Mouse (Mus musculus) CH12.LX (cell line): ENCODE data around the gene Zbtb9. TPM values are rescaled to one million over a fixed set of nuclear protein-coding genes. Genes with fewer than 3 reads are reported as not detected.

Experiments used
- DNase-seq: peaks from one replicate; pipeline ENCODE4 v3.0.0-alpha.2; 2013; ENCODE audit errors: extremely low read depth
- H3K27ac ChIP-seq: 2 replicates; pipeline ENCODE4 v1.5.1; 2012; ENCODE audit warnings: low read depth, mild to moderate bottlenecking, control low read depth, moderate library complexity; ENCODE audit not compliant: insufficient read depth
- H3K27me3 ChIP-seq: replicated peaks from 2 replicates; pipeline ENCODE3; 2012; ENCODE audit warnings: inconsistent platforms
- H3K36me3 ChIP-seq, 2 experiments: replicated peaks in 1 of 2; 2 replicates each; pipeline versions ENCODE3 to v1.6.1; 2012; ENCODE audit warnings: inconsistent platforms in 1 of 2, low read length in 1 of 2, mild to moderate bottlenecking in 1 of 2, mixed read lengths in 1 of 2, moderate library complexity in 1 of 2; ENCODE audit not compliant: control insufficient read depth in 1 of 2, insufficient read depth in 1 of 2
- H3K4me1 ChIP-seq, 2 experiments: 2 replicates each; pipeline ENCODE4 v1.6.1; 2012; ENCODE audit warnings: inconsistent platforms in 1 of 2, moderate library complexity in 1 of 2; ENCODE audit not compliant: insufficient read depth in 2 of 2, control insufficient read depth in 1 of 2
- H3K4me2 ChIP-seq: 2 replicates; pipeline ENCODE4 v1.6.1; 2012; ENCODE audit warnings: low read depth, mild to moderate bottlenecking, control low read depth; ENCODE audit not compliant: poor library complexity, insufficient read depth, severe bottlenecking
- H3K4me3 ChIP-seq, 3 experiments: fragments of 150-350 bp in 1 of 3; sonication (generic) in 1 of 3; replicated peaks in 1 of 3; 2 replicates each; pipeline versions ENCODE3 to v1.5.1; 2011 to 2012; ENCODE audit warnings: low read depth in 2 of 3, low read length in 2 of 3, mild to moderate bottlenecking in 2 of 3, moderate library complexity in 2 of 3, control low read depth in 1 of 3, improper control_type of control experiment in 1 of 3, inconsistent platforms in 1 of 3, mixed read lengths in 1 of 3; ENCODE audit not compliant: poor library complexity in 1 of 3
- H3K79me2 ChIP-seq: replicated peaks from 2 replicates; pipeline ENCODE4 v1.6.1; 2012; ENCODE audit warnings: mild to moderate bottlenecking, moderate library complexity; ENCODE audit not compliant: control insufficient read depth, poor library complexity, insufficient read depth, severe bottlenecking; ENCODE audit errors: extremely low read depth
- H3K9ac ChIP-seq: 2 replicates; pipeline ENCODE4 v1.6.1; 2012; ENCODE audit warnings: low read depth, mild to moderate bottlenecking, control low read depth, moderate library complexity; ENCODE audit not compliant: insufficient read depth
- H3K9me3 ChIP-seq: replicated peaks from 2 replicates; pipeline ENCODE3; 2012; ENCODE audit warnings: low read length, inconsistent platforms, mixed read lengths
- BHLHE40 ChIP-seq: IDR thresholded peaks from 2 replicates; pipeline ENCODE4 v1.6.1; 2011; ENCODE audit warnings: mild to moderate bottlenecking, low read depth, low read length, improper control_type of control experiment
- CTCF ChIP-seq, 2 experiments: IDR thresholded peaks in 1 of 2; conservative IDR thresholded peaks in 1 of 2; 2 replicates each; pipeline ENCODE4 v1.5.1; 2011 to 2012; ENCODE audit warnings: low read depth in 2 of 2, low read length in 2 of 2, improper control_type of control experiment in 1 of 2, inconsistent platforms in 1 of 2, mild to moderate bottlenecking in 1 of 2, moderate library complexity in 1 of 2
- JUND ChIP-seq: conservative IDR thresholded peaks from 2 replicates; pipeline ENCODE4 v1.6.1; 2011; ENCODE audit warnings: low read depth, low read length, improper control_type of control experiment
- KAT2A ChIP-seq: IDR thresholded peaks from 2 replicates; pipeline ENCODE4 v1.6.1; 2012; ENCODE audit warnings: low read length, improper control_type of control experiment, inconsistent platforms; ENCODE audit not compliant: insufficient replicate concordance
- MAX ChIP-seq: IDR thresholded peaks from 2 replicates; pipeline ENCODE4 v1.6.1; 2011; ENCODE audit warnings: low read length, improper control_type of control experiment
- RAD21 ChIP-seq: IDR thresholded peaks from 2 replicates; pipeline ENCODE4 v1.6.1; 2011; ENCODE audit warnings: low read depth, mild to moderate bottlenecking, low read length, improper control_type of control experiment, moderate library complexity
- SMC3 ChIP-seq: IDR thresholded peaks from 2 replicates; pipeline ENCODE4 v1.6.1; 2011; ENCODE audit warnings: low read depth, low read length, improper control_type of control experiment
- ZC3H11A ChIP-seq: IDR thresholded peaks from 2 replicates; pipeline ENCODE4 v1.6.1; 2012; ENCODE audit warnings: low read depth, mild to moderate bottlenecking, inconsistent platforms, low read length, improper control_type of control experiment
- ZMIZ1 ChIP-seq: IDR thresholded peaks from 2 replicates; pipeline ENCODE4 v1.6.1; 2012; ENCODE audit warnings: low read depth, mild to moderate bottlenecking, inconsistent platforms, low read length, improper control_type of control experiment
- dilution Hi-C: fragments of 300-500 bp; cut with MboI; formaldehyde crosslinking; loops from 2 replicates; pipeline ENCODE4 v1.14.3; 2020; ENCODE audit warnings: low sequenced_read_pairs; ENCODE audit not compliant: extremely low pct_unique_long_range_greater_than_20kb, extremely low pct_ligation_motif_present
- in situ Hi-C: fragments of 300-500 bp; cut with MboI; formaldehyde crosslinking; loops from 3 replicates; pipeline ENCODE4 v1.14.3; 2019; ENCODE audit warnings: low sequenced_read_pairs, low pct_ligation_motif_present, low pct_unique_long_range_greater_than_20kb, mixed read lengths
- polyA plus RNA-seq: library from polyadenylated mRNA; unstranded; fragments of >175 nt; gene quantifications from 2 replicates; pipeline ENCODE4 v1.2.1, GENCODE M21; 2012; ENCODE audit warnings: low read depth; ENCODE audit not compliant: insufficient read length
- total RNA-seq, 2 experiments: library from RNA; depleted of rRNA; stranded (reverse); fragments of 300-350 nt in 1 of 2; fragments of >200 nt in 1 of 2; gene quantifications; 2 replicates each; pipeline ENCODE4 v1.2.3; 2012 to 2014

Zbtb9 gene
- total and polyA plus RNA-seq, 3 experiments: 2.0 to 14.3 (median 8.1) TPM

DNA sequence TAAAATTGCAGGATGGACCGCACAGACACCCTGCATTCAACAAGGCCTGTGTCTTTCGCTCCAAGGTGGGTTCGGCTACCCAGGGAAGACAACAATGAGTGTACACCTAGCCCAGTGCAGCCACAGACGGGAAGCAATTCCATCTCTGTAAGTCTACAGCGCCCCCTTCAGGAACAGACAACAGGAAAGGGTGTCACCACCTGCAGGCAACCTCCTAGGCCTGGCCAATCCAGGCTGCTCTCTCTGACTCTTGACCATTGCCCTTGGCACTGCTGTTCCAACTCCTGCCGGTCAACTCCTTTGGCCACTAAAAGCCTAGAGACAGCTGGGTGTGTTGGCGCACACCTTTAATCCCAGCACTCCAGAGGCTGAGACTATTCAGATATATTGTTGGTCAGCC, 28.2 kb downstream of the Zbtb9 start:
- H3K79me2 ChIP-seq: no peaks in the 10 kb centered on the region
- no peak for DNase-seq
- in situ Hi-C loops: no loop called here
- H3K4me3 ChIP-seq: no peak overlapping the region
- H3K4me1 ChIP-seq: 0 out of 4 replicates have a peak, but pooled peaks cover 0 to 3% of the 10 kb centered on the region in 2 experiments
- dilution Hi-C loops: no loop called here
- H3K27ac ChIP-seq: no peak overlapping the region
- no peaks in the 10 kb centered on the region for H3K27me3 ChIP-seq
- H3K9ac ChIP-seq: no peak overlapping the region
- H3K9me3 ChIP-seq: peaks cover 2% of the 10 kb centered on the region
- TF ChIP-seq KAT2A (no peak), CTCF (conservative IDR thresholded peaks at IDR 0.05 in 1 of 2, IDR thresholded peaks at IDR 0.05 in 1 of 2; ENCODE audit: low read depth in 2 of 2, low read length in 2 of 2) (peak in 1 of 2 experiments; percentile 38; a peak in 2 of 4 replicates), RAD21 (peak; percentile 11), BHLHE40 (no peak)
- H3K36me3 ChIP-seq: no peaks in the 10 kb centered on the region
- no peak overlapping the region for H3K4me2 ChIP-seq

DNA sequence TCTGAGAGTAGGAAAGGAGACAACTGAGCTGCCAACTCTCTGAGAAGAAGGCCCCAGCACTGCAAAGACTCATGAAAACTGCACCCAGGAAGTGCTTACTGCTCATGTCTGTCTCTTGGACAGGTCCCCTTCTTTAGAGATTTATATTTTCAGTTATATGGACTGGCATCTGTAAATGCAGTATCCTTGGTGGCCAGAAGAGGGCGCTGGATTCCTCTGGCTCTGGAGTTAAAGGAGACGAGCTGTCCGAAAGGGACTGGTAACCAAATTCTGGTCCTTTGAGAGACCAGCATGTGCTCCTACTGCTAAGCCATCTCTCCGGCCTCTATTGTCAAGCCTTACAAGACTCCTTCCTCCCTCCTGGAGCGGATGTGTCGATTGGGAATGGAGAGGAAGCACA, 28.9 kb downstream of the Zbtb9 start:
- H3K4me1 ChIP-seq: 0 out of 4 replicates have a peak, but pooled peaks cover 0 to 3% of the 10 kb centered on the region in 2 experiments
- no peak for DNase-seq
- H3K27ac ChIP-seq: no peak overlapping the region
- no peaks in the 10 kb centered on the region for H3K27me3 ChIP-seq
- TF ChIP-seq RAD21 (peak; percentile 23), SMC3 (peak; percentile 23; the same call in 1 of the 2 replicates), ZMIZ1 (no peak), CTCF (conservative IDR thresholded peaks at IDR 0.05 in 1 of 2, IDR thresholded peaks at IDR 0.05 in 1 of 2; ENCODE audit: low read depth in 2 of 2, low read length in 2 of 2) (peak; percentile 62 to 77)
- no peak overlapping the region for H3K4me2 ChIP-seq
- no peak overlapping the region for H3K4me3 ChIP-seq
- H3K36me3 ChIP-seq: no peaks in the 10 kb centered on the region
- peaks cover 2% of the 10 kb centered on the region for H3K9me3 ChIP-seq
- dilution Hi-C loops: no loop called here
- no peak overlapping the region for H3K9ac ChIP-seq
- H3K79me2 ChIP-seq: no peaks in the 10 kb centered on the region
- in situ Hi-C loops: no loop called here

DNA sequence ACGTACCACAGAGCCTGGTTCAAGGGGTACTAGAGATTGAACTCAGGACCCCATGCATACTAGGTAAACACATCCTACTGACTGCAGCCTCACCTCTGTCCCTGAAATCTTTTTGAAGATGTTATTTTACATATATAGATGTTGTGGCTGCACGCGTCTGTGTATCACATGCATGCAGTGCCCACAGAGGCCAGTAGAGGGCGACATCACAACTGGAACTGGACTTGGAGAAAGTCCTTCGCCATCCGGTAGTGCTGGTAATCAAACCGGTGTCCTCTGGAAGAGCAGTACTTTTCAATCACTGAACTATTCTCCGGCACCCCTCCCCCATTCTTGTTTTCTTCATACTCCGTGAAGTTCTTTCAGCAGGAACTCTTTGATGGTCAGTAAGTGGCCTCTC, 31.5 kb downstream of the Zbtb9 start:
- H3K4me2 ChIP-seq: no peak overlapping the region
- H3K36me3 ChIP-seq: no peaks in the 10 kb centered on the region
- H3K9me3 ChIP-seq: peaks cover 2% of the 10 kb centered on the region
- TF ChIP-seq ZC3H11A: no peak
- TF ChIP-seq BHLHE40: no peak
- TF ChIP-seq SMC3: peak; percentile 45
- no peak for TF ChIP-seq JUND
- TF ChIP-seq RAD21: peak; percentile 42
- no peak for TF ChIP-seq MAX
- peak; percentile 67 to 87 for TF ChIP-seq CTCF (conservative IDR thresholded peaks at IDR 0.05 in 1 of 2, IDR thresholded peaks at IDR 0.05 in 1 of 2; ENCODE audit: low read depth in 2 of 2, low read length in 2 of 2)
- TF ChIP-seq, all 38 proteins: peak for 3
- Histone ChIP-seq H3K79me2 (no peaks in the 10 kb centered on the region), H3K9ac (no peak overlapping the region), H3K27ac (no peak overlapping the region), H3K27me3 (no peaks in the 10 kb centered on the region), H3K4me1 (peaks cover 0 to 16% of the 10 kb centered on the region in 2 experiments; a peak in 2 of 4 replicates), H3K4me3 (no peak overlapping the region)
- DNase-seq: peak; percentile 43
- dilution Hi-C loops (no loop called here), in situ Hi-C loops (no loop called here)
